Mouse (Mus musculus): ENCODE measurements around the gene Zc3h12c. TPM values are rescaled to one million over a fixed set of nuclear protein-coding genes. Genes with fewer than 3 reads are reported as not detected.

The Zc3h12c gene
- total RNA-seq (2014; rRNA removed) (10.8 and 11.8 TPM in 2 replicates), polyA plus RNA-seq (2015; fragmentation: Nextera tagmentation; extraction: Ambion mirVana) (3.4 and 3.5 TPM in 2 replicates)

GRCm38 (mm10) chr9:52167863-52168685 is at the start of gene Zc3h12c:
Gene Zc3h12c, minus strand, starts transcription at chr9:52168572.
- no peak for TF ChIP-seq CTCF (IDR thresholded peaks at IDR 0.05; ENCODE audit: low read depth)
- under 1% methylated on average over 73 of the region's 100 CpGs for WGBS
- peak within 1 kb of the TSS; percentile 78 for H3K4me2 ChIP-seq (ENCODE audit: low read depth, low read length)

GRCm38 (mm10) chr9:52217636-52218035 is 49.3 kb upstream of the Zc3h12c start:
- no peak for ATAC-seq
- 67% methylated on average over 4 of the region's 4 CpGs for WGBS

More at GRCm38 (mm10) chr9:52167863-52168685, at the start of gene Zc3h12c:
- ATAC-seq (peak; percentile 84), DNase-seq (ENCODE audit: low spot score) (peak; percentile 76)
- Histone ChIP-seq H3K4me1 (ENCODE audit: insufficient read depth, low read length) (peaks cover 3% of the 10 kb centered on the region), H3K4me3 (ENCODE audit: low read length) (peak within 1 kb of the TSS; percentile 84), H3K27me3 (ENCODE audit: insufficient read depth, low read length) (no peaks in the 10 kb centered on the region), H3K9me3 (ENCODE audit: low read length) (no peaks in the 10 kb centered on the region), H3K9ac (replicated peaks; ENCODE audit: low read length) (peak within 1 kb of the TSS; percentile 92), H3K27ac (peak within 1 kb of the TSS; percentile 98), H3K36me3 (ENCODE audit: insufficient read depth, low read length) (no peaks in the 10 kb centered on the region)

GRCm38 (mm10) chr9:52215291-52215690 is 46.9 kb upstream of the Zc3h12c start:
- TF ChIP-seq CTCF (IDR thresholded peaks at IDR 0.05; ENCODE audit: low read depth) = no peak
- WGBS = 84% methylated on average over 3 of the region's 3 CpGs

More at GRCm38 (mm10) chr9:52217636-52218035, 49.3 kb upstream of the Zc3h12c start:
- no peaks in the 10 kb centered on the region for H3K27me3 ChIP-seq (ENCODE audit: insufficient read depth, low read length)
- no peak for TF ChIP-seq CTCF (IDR thresholded peaks at IDR 0.05; ENCODE audit: low read depth)
- no peak overlapping the region for H3K4me3 ChIP-seq (ENCODE audit: low read length)
- no peak overlapping the region for H3K4me2 ChIP-seq (ENCODE audit: low read depth, low read length)
- no peak overlapping the region for H3K27ac ChIP-seq
- no peak overlapping the region for H3K9ac ChIP-seq (replicated peaks; ENCODE audit: low read length)
- no peaks in the 10 kb centered on the region for H3K9me3 ChIP-seq (ENCODE audit: low read length)
- no peaks in the 10 kb centered on the region for H3K4me1 ChIP-seq (ENCODE audit: insufficient read depth, low read length)
- H3K36me3 ChIP-seq (ENCODE audit: insufficient read depth, low read length) = no peaks in the 10 kb centered on the region
- DNase-seq (ENCODE audit: low spot score) = no peak

GRCm38 (mm10) chr9:52212416-52212815 is 44.0 kb upstream of the Zc3h12c start:
- WGBS = 87% methylated on average over 6 of the region's 6 CpGs
- ATAC-seq = no peak
- H3K9me3 ChIP-seq (ENCODE audit: low read length) = no peaks in the 10 kb centered on the region

More at GRCm38 (mm10) chr9:52215291-52215690, 46.9 kb upstream of the Zc3h12c start:
- Histone ChIP-seq H3K36me3 (ENCODE audit: insufficient read depth, low read length) (no peaks in the 10 kb centered on the region), H3K27me3 (ENCODE audit: insufficient read depth, low read length) (no peaks in the 10 kb centered on the region), H3K9me3 (ENCODE audit: low read length) (no peaks in the 10 kb centered on the region), H3K4me3 (ENCODE audit: low read length) (no peak overlapping the region), H3K9ac (replicated peaks; ENCODE audit: low read length) (no peak overlapping the region), H3K27ac (no peak overlapping the region), H3K4me1 (ENCODE audit: insufficient read depth, low read length) (no peaks in the 10 kb centered on the region), H3K4me2 (ENCODE audit: low read depth, low read length) (no peak overlapping the region)
- no peak for DNase-seq (ENCODE audit: low spot score)
- ATAC-seq = no peak

GRCm38 (mm10) chr9:52208510-52209030 is 40.2 kb upstream of the Zc3h12c start:
- no peaks in the 10 kb centered on the region for H3K27me3 ChIP-seq (ENCODE audit: insufficient read depth, low read length)
- TF ChIP-seq CTCF (IDR thresholded peaks at IDR 0.05; ENCODE audit: low read depth) = no peak
- no peaks in the 10 kb centered on the region for H3K4me1 ChIP-seq (ENCODE audit: insufficient read depth, low read length)
- no peak overlapping the region for H3K4me2 ChIP-seq (ENCODE audit: low read depth, low read length)
- no peak overlapping the region for H3K27ac ChIP-seq
- DNase-seq (ENCODE audit: low spot score) (no peak), ATAC-seq (no peak)
- H3K4me3 ChIP-seq (ENCODE audit: low read length) = no peak overlapping the region
- no peak overlapping the region for H3K9ac ChIP-seq (replicated peaks; ENCODE audit: low read length)
- H3K36me3 ChIP-seq (ENCODE audit: insufficient read depth, low read length) = no peaks in the 10 kb centered on the region
- no peaks in the 10 kb centered on the region for H3K9me3 ChIP-seq (ENCODE audit: low read length)
- WGBS = 81% methylated on average over 3 of the region's 3 CpGs

More at GRCm38 (mm10) chr9:52212416-52212815, 44.0 kb upstream of the Zc3h12c start:
- Histone ChIP-seq H3K4me3 (ENCODE audit: low read length) (no peak overlapping the region), H3K36me3 (ENCODE audit: insufficient read depth, low read length) (no peaks in the 10 kb centered on the region), H3K4me1 (ENCODE audit: insufficient read depth, low read length) (no peaks in the 10 kb centered on the region), H3K9ac (replicated peaks; ENCODE audit: low read length) (no peak overlapping the region), H3K27me3 (ENCODE audit: insufficient read depth, low read length) (no peaks in the 10 kb centered on the region), H3K4me2 (ENCODE audit: low read depth, low read length) (no peak overlapping the region), H3K27ac (no peak overlapping the region)
- no peak for DNase-seq (ENCODE audit: low spot score)
- no peak for TF ChIP-seq CTCF (IDR thresholded peaks at IDR 0.05; ENCODE audit: low read depth)

GRCm38 (mm10) chr9:52203189-52203588 is 34.8 kb upstream of the Zc3h12c start:
- ATAC-seq (no peak), DNase-seq (ENCODE audit: low spot score) (peak; percentile 13)
- 65% methylated on average over 4 of the region's 4 CpGs for WGBS
- H3K27ac ChIP-seq = no peak overlapping the region
- H3K4me2 ChIP-seq (ENCODE audit: low read depth, low read length) = no peak overlapping the region
- no peak overlapping the region for H3K9ac ChIP-seq (replicated peaks; ENCODE audit: low read length)
- H3K9me3 ChIP-seq (ENCODE audit: low read length) = no peaks in the 10 kb centered on the region
- no peak overlapping the region for H3K4me3 ChIP-seq (ENCODE audit: low read length)
- no peak for TF ChIP-seq CTCF (IDR thresholded peaks at IDR 0.05; ENCODE audit: low read depth)
- no peaks in the 10 kb centered on the region for H3K27me3 ChIP-seq (ENCODE audit: insufficient read depth, low read length)
- H3K36me3 ChIP-seq (ENCODE audit: insufficient read depth, low read length) = no peaks in the 10 kb centered on the region
- H3K4me1 ChIP-seq (ENCODE audit: insufficient read depth, low read length) = no peaks in the 10 kb centered on the region
